Mouse (Mus musculus) heart, adult 2 months (tissue): ENCODE data around the gene Tle6.

ENCODE experiments used
- CTCF ChIP-seq: fragments of 200-600 bp; IDR thresholded peaks from 2 replicates; pipeline ENCODE4 v1.8.1; 2022; ENCODE audit warnings: antibody characterized with exemption, mild to moderate bottlenecking, moderate library complexity
- POLR2A ChIP-seq: fragments of 200-500 bp; IDR thresholded peaks from 2 replicates; pipeline ENCODE4 v1.6.1; 2011; ENCODE audit warnings: mild to moderate bottlenecking, low read depth, low read length, control low read depth; ENCODE audit not compliant: insufficient read depth

DNA sequence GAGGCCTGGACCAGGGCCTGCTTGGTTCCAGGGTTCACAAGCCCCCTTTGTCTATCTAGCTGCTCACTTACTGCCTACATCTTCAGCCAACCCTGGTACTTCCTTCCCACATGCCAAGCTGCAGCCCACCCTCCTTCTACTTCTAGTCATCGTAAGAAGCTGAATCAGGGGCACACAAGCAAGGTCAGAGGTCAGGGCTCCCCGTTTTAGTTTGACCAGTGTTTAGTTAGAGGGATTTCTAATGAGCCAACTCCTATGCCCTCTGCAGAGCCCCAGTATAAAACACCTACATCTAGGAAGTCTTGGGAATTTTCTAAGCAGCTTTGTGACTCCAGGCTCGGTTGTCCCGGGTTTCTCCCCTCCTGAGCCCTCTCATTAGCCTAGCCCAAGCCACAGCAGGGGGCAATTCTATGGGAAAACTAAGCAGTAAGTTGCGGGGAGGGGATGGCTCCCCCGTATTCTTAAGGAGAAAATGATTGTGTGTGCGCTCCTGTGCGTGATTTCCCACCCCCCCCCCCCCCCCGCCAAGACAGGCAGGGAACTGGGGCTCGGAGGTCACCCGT is 30.6 kb downstream of the Tle6 start:
- TF ChIP-seq CTCF (no peak), POLR2A (no peak)
